Mouse (Mus musculus): ENCODE data around the gene Tcf7l1. TPM values are rescaled to one million over a fixed set of nuclear protein-coding genes. Genes with fewer than 3 reads are reported as not detected.

Tcf7l1 gene
- polyA plus RNA-seq, 1 experiment from 2014 or later: 31.5 TPM

- Histone ChIP-seq H3K9ac (replicated peaks; ENCODE audit: low read length) (no peak overlapping the region), H3K27me3 (ENCODE audit: insufficient read depth, low read length) (no peaks in the 10 kb centered on the region), H3K27ac (ENCODE audit: low read length) (no peak overlapping the region), H3K4me3 (ENCODE audit: low read length) (no peak overlapping the region), H3K4me2 (replicated peaks; ENCODE audit: low read depth, low read length) (no peak overlapping the region), H3K4me1 (ENCODE audit: insufficient read depth, low read length) (no peaks in the 10 kb centered on the region), H3K36me3 (ENCODE audit: insufficient read depth, low read length) (0 out of 2 replicates have a peak, but pooled peaks cover 3% of the 10 kb centered on the region), H3K9me3 (ENCODE audit: low read length) (no peaks in the 10 kb centered on the region)
- WGBS: 83% methylated on average over 4 of the region's 4 CpGs
- ATAC-seq (ENCODE audit: low FRiP score, low TSS enrichment): no peak
Measured at GRCm38 (mm10) chr6:72583211-72583839, 205.7 kb downstream of the Tcf7l1 start.

GRCm38 (mm10) chr6:72581625-72582382, 207.2 kb downstream of the Tcf7l1 start:
- 76% methylated on average over 11 of the region's 11 CpGs for WGBS
- Histone ChIP-seq H3K36me3 (ENCODE audit: insufficient read depth, low read length) (0 out of 2 replicates have a peak, but pooled peaks cover 2% of the 10 kb centered on the region), H3K27me3 (ENCODE audit: insufficient read depth, low read length) (no peaks in the 10 kb centered on the region), H3K9ac (replicated peaks; ENCODE audit: low read length) (no peak overlapping the region), H3K9me3 (ENCODE audit: low read length) (no peaks in the 10 kb centered on the region), H3K27ac (ENCODE audit: low read length) (no peak overlapping the region), H3K4me1 (ENCODE audit: insufficient read depth, low read length) (no peaks in the 10 kb centered on the region), H3K4me3 (ENCODE audit: low read length) (no peak overlapping the region), H3K4me2 (replicated peaks; ENCODE audit: low read depth, low read length) (no peak overlapping the region)
- ATAC-seq (ENCODE audit: low FRiP score, low TSS enrichment): no peak

Other genes starting within 250 kb of the Tcf7l1 start
- 83.1 and 94.3 TPM in 2 replicates for gene Capg, start 244.9 kb downstream of the Tcf7l1 start, polyA plus RNA-seq (2015; fragmentation: Nextera tagmentation; extraction: Ambion mirVana)
- gene Elmod3, start 190.8 kb downstream of the Tcf7l1 start, polyA plus RNA-seq (2015; fragmentation: Nextera tagmentation; extraction: Ambion mirVana): 18.9 and 19.5 TPM in 2 replicates
- gene Retsat, start 190.8 kb downstream of the Tcf7l1 start, polyA plus RNA-seq (2015; fragmentation: Nextera tagmentation; extraction: Ambion mirVana): 33.8 and 36.0 TPM in 2 replicates
- gene Tgoln1, start 172.3 kb downstream of the Tcf7l1 start, polyA plus RNA-seq (2015; fragmentation: Nextera tagmentation; extraction: Ambion mirVana): 43.3 and 46.3 TPM in 2 replicates
- 28.0 and 28.9 TPM in 2 replicates for gene Kcmf1, start 110.7 kb upstream of the Tcf7l1 start, polyA plus RNA-seq (2015; fragmentation: Nextera tagmentation; extraction: Ambion mirVana)
- gene Tmsb10, start 169.5 kb upstream of the Tcf7l1 start, polyA plus RNA-seq (2015; fragmentation: Nextera tagmentation; extraction: Ambion mirVana): 1,506 and 1,750 TPM in 2 replicates